In the genomic region with DNA sequence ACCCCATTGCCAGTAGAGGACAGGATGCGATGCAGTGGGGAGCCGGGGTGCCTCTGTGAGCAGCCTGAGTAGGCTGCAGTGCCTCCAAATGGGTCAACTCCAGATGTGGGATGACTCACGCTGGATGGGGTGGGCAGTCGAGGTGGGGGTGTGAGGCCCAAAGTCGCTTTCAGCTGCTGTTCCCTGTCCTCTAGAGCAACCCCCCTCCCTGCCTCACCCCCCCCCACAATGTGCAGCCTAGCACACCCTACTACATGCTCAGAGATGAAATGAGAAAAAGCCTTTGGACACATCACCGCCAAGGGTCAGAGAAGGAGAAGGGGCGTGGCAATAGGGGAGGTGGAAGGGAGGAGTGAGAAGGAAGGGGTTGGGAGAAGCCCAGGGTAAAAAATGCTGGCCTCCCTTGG, we compare ENCODE assay signal across 8 mouse cellular contexts.
DNase-seq lines count a peak whose midpoint lies in the region; ATAC-seq and TF ChIP-seq lines count a peak whose summit lies in the region.

No protein-coding gene starts in this region.

- peak; percentile 15 for ATAC-seq in kidney, embryonic 14.5 days (ENCODE audit: low FRiP score, low TSS enrichment)
- 0 out of 2 replicates have a peak, but pooled peaks have one; percentile 40 for ATAC-seq in embryonic facial prominence, embryonic 11.5 days (replicated peaks; ENCODE audit: insufficient number of reproducible peaks, low FRiP score, low TSS enrichment, low read depth)
- ATAC-seq in heart, embryonic 13.5 days (ENCODE audit: extremely low read depth, insufficient number of reproducible peaks, low FRiP score, low TSS enrichment) = no peak
- ATAC-seq in lung, postnatal 0 days = peak; percentile 60

- no peaks in the 10 kb centered on the region for H3K9me3 ChIP-seq in kidney, embryonic 14.5 days (ENCODE audit: control insufficient read depth, low read length)
- H3K9me3 ChIP-seq in embryonic facial prominence, embryonic 11.5 days (replicated peaks; ENCODE audit: control insufficient read depth, low read length) = no peaks in the 10 kb centered on the region
- no peaks in the 10 kb centered on the region for H3K9me3 ChIP-seq in heart, embryonic 13.5 days
- no peaks in the 10 kb centered on the region for H3K9me3 ChIP-seq in lung, postnatal 0 days (ENCODE audit: low read length)

- H3K9ac ChIP-seq in kidney, embryonic 14.5 days (ENCODE audit: low read depth, low read length) = peak overlapping the region; percentile 42; the same call in 1 of the 2 replicates
- peak overlapping the region; percentile 43 for H3K9ac ChIP-seq in embryonic facial prominence, embryonic 11.5 days (replicated peaks; ENCODE audit: low read length)
- H3K9ac ChIP-seq in heart, embryonic 13.5 days = peak overlapping the region; percentile 67
- H3K9ac ChIP-seq in lung, postnatal 0 days (replicated peaks; ENCODE audit: low read depth) = no peak overlapping the region

- peaks cover 51% of the 10 kb centered on the region for H3K4me1 ChIP-seq in kidney, embryonic 14.5 days (ENCODE audit: control insufficient read depth, insufficient read depth, low read length)
- peaks cover 3% of the 10 kb centered on the region; the same call in 1 of the 2 replicates for H3K4me1 ChIP-seq in embryonic facial prominence, embryonic 11.5 days (ENCODE audit: control insufficient read depth, insufficient read depth, low read length)
- H3K4me1 ChIP-seq in heart, embryonic 13.5 days = peaks cover 33% of the 10 kb centered on the region
- H3K4me1 ChIP-seq in lung, postnatal 0 days (ENCODE audit: insufficient read depth, low read depth, low read length) = peaks cover 4% of the 10 kb centered on the region; the same call in 1 of the 2 replicates
- no peaks in the 10 kb centered on the region for H3K4me1 ChIP-seq in cerebellum, adult 2 months (ENCODE audit: control insufficient read depth, insufficient read depth, low read length)

- no peaks in the 10 kb centered on the region for H3K27me3 ChIP-seq in kidney, embryonic 14.5 days (ENCODE audit: control insufficient read depth, insufficient read depth, low read length)
- no peaks in the 10 kb centered on the region; the same call in 1 of the 2 replicates for H3K27me3 ChIP-seq in embryonic facial prominence, embryonic 11.5 days (ENCODE audit: control insufficient read depth, insufficient read depth, low read length)
- peaks cover 36% of the 10 kb centered on the region for H3K27me3 ChIP-seq in heart, embryonic 13.5 days (replicated peaks)
- H3K27me3 ChIP-seq in lung, postnatal 0 days (replicated peaks; ENCODE audit: insufficient read depth, low read length) = no peaks in the 10 kb centered on the region
- no peaks in the 10 kb centered on the region for H3K27me3 ChIP-seq in cerebellum, adult 2 months (ENCODE audit: control insufficient read depth, insufficient read depth, low read length)

- H3K36me3 ChIP-seq in kidney, embryonic 14.5 days (ENCODE audit: control insufficient read depth, insufficient read depth, low read length) = no peaks in the 10 kb centered on the region
- no peaks in the 10 kb centered on the region for H3K36me3 ChIP-seq in embryonic facial prominence, embryonic 11.5 days (replicated peaks; ENCODE audit: control insufficient read depth, insufficient read depth, low read depth, low read length)
- H3K36me3 ChIP-seq in heart, embryonic 13.5 days = no peaks in the 10 kb centered on the region
- no peaks in the 10 kb centered on the region for H3K36me3 ChIP-seq in lung, postnatal 0 days (ENCODE audit: insufficient read depth, low read length)

- 13% methylated on average over 7 of the region's 7 CpGs for WGBS in kidney, embryonic 14.5 days
- 16% methylated on average over 7 of the region's 7 CpGs for WGBS in embryonic facial prominence, embryonic 11.5 days
- WGBS in heart, embryonic 13.5 days = 15% methylated on average over 7 of the region's 7 CpGs
- WGBS in lung, postnatal 0 days = 10% methylated on average over 6 of the region's 7 CpGs
- 23% methylated on average over 7 of the region's 7 CpGs for WGBS in cerebellum, adult 2 months

- H3K4me2 ChIP-seq in kidney, embryonic 14.5 days (replicated peaks; ENCODE audit: low read depth, low read length) = peak overlapping the region; percentile 35
- no peak overlapping the region for H3K4me2 ChIP-seq in embryonic facial prominence, embryonic 11.5 days (ENCODE audit: low read depth, low read length)
- peak overlapping the region; percentile 66 for H3K4me2 ChIP-seq in heart, embryonic 13.5 days
- H3K4me2 ChIP-seq in lung, postnatal 0 days (replicated peaks; ENCODE audit: low read depth, low read length) = no peak overlapping the region

- H3K4me3 ChIP-seq in kidney, embryonic 14.5 days (ENCODE audit: low read length) = peak overlapping the region; percentile 7; the same call in 1 of the 2 replicates
- no peak overlapping the region for H3K4me3 ChIP-seq in embryonic facial prominence, embryonic 11.5 days (ENCODE audit: low read depth, low read length)
- H3K4me3 ChIP-seq in heart, embryonic 13.5 days = peak overlapping the region; percentile 33
- no peak overlapping the region for H3K4me3 ChIP-seq in lung, postnatal 0 days (ENCODE audit: low read depth, low read length)
- no peak overlapping the region for H3K4me3 ChIP-seq in cerebellum, adult 2 months (replicated peaks; ENCODE audit: insufficient read depth, low read depth, low read length)

- no peak for TF ChIP-seq EP300 in lung, postnatal 0 days (IDR thresholded peaks at IDR 0.05)

- TF ChIP-seq POLR2A in cerebellum, adult 2 months (IDR thresholded peaks at IDR 0.05; ENCODE audit: borderline replicate concordance, insufficient read depth, low read length) = no peak

- TF ChIP-seq CTCF in lung, postnatal 0 days (IDR thresholded peaks at IDR 0.05) = no peak
- no peak for TF ChIP-seq CTCF in cerebellum, adult 2 months (IDR thresholded peaks at IDR 0.05; ENCODE audit: borderline replicate concordance, insufficient read depth, low read depth, low read length)

- peak overlapping the region; percentile 86 for H3K27ac ChIP-seq in kidney, embryonic 14.5 days (ENCODE audit: low read depth, low read length)
- H3K27ac ChIP-seq in embryonic facial prominence, embryonic 11.5 days (replicated peaks; ENCODE audit: low read depth, low read length) = no peak overlapping the region
- H3K27ac ChIP-seq in heart, embryonic 13.5 days (replicated peaks) = peak overlapping the region; percentile 88
- H3K27ac ChIP-seq in lung, postnatal 0 days (ENCODE audit: low read length) = peak overlapping the region; percentile 45; the same call in 1 of the 2 replicates
- H3K27ac ChIP-seq in cerebellum, adult 2 months (ENCODE audit: insufficient read depth, low read length) = no peak overlapping the region

- DNase-seq in kidney, postnatal 36 days = no peak
- DNase-seq in embryonic facial prominence, embryonic 11.5 days (ENCODE audit: low spot score) = no peak
- peak; percentile 72 for DNase-seq in lung, postnatal 0 days (ENCODE audit: low spot score)
- no peak for DNase-seq in adrenal gland, postnatal 25 days
- DNase-seq in adrenal gland, postnatal 4 days (ENCODE audit: low spot score in 2 of 2) = no peak
- DNase-seq in cerebellum, adult 2 months = no peak

Comparison
In these comparisons a context has a peak if more than half of its experiments do, and no peak if none do; other contexts are left out.
1. H3K27ac ChIP-seq: peak in kidney, embryonic 14.5 days (single experiment), heart, embryonic 13.5 days (single experiment) and lung, postnatal 0 days (single experiment); none in embryonic facial prominence, embryonic 11.5 days (single experiment) and cerebellum, adult 2 months (single experiment).
2. H3K4me2 ChIP-seq: peak in kidney, embryonic 14.5 days (single experiment) and heart, embryonic 13.5 days (single experiment); none in embryonic facial prominence, embryonic 11.5 days (single experiment) and lung, postnatal 0 days (single experiment).
3. H3K4me3 ChIP-seq: peak in kidney, embryonic 14.5 days (single experiment) and heart, embryonic 13.5 days (single experiment); none in embryonic facial prominence, embryonic 11.5 days (single experiment), lung, postnatal 0 days (single experiment) and cerebellum, adult 2 months (single experiment).